In the genomic region with DNA sequence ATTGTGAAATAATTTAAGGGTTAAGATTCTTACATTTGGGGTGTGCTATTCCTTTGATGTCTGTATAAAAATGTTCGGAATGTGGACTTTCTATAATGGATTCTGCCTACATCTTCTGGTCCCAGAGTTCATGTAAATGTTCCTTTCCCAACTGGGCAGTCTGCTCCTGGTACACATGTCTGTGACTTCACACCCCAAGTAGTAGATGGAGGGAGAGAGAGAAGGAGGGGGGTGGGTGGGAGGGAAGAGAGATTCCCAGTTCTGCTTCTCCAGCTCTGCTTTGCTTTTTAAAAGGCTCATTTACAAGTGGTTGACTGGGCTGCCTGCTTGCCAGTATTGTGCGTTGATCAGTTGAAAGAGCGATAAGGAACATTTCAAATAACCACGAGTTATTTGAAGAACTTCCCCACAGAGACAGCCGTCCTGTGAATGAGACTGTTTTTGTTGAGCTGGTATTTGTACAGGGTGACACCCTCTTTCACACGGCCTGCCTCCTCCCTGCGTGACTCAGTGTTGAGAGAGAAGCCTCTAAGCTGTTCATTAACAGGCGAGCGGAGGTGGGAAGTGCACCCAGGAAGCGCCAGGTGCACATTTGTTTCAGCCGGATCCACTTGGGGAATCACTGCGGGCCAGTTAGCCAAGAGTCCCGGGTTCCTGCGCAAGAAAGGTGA, we compare ENCODE assay signal across 8 mouse cellular contexts. TPM values are rescaled to one million over a fixed set of nuclear protein-coding genes. Genes with fewer than 3 reads are reported as not detected.
DNase-seq lines count a peak whose midpoint lies in the region; ATAC-seq and TF ChIP-seq lines count a peak whose summit lies in the region.

A gene (plus strand): TSS at position 541 of the 671 bp plus-strand sequence.

- H3K4me2 ChIP-seq in embryonic facial prominence, embryonic 14.5 days (ENCODE audit: low read depth, low read length): peak within 1 kb of the TSS; percentile 29; the same call in 1 of the 2 replicates

- 0 out of 2 replicates have a peak, but pooled peaks cover 6% of the 10 kb centered on the region for H3K27me3 ChIP-seq in embryonic facial prominence, embryonic 14.5 days (replicated peaks; ENCODE audit: control insufficient read depth, insufficient read depth, low read length)

- no peaks in the 10 kb centered on the region for H3K9me3 ChIP-seq in embryonic facial prominence, embryonic 14.5 days (ENCODE audit: control insufficient read depth, low read length)

- TF ChIP-seq CTCF in left cerebral cortex, adult 2 months (IDR thresholded peaks at IDR 0.05): no peak

- 25% methylated on average over 14 of the region's 14 CpGs for WGBS in embryonic facial prominence, embryonic 14.5 days

- ATAC-seq in embryonic facial prominence, embryonic 14.5 days (ENCODE audit: low read depth): 0 out of 2 replicates have a peak, but pooled peaks have one; percentile 37

- H3K27ac ChIP-seq in left cerebral cortex, adult 2 months: no peak within 1 kb of the TSS
- H3K27ac ChIP-seq in embryonic facial prominence, embryonic 14.5 days (replicated peaks; ENCODE audit: low read depth, low read length): no peak within 1 kb of the TSS

- H3K36me3 ChIP-seq in embryonic facial prominence, embryonic 14.5 days (ENCODE audit: control insufficient read depth, insufficient read depth, low read length): no peaks in the 10 kb centered on the region

- H3K4me1 ChIP-seq in embryonic facial prominence, embryonic 14.5 days (ENCODE audit: control insufficient read depth, insufficient read depth, low read length): no peaks in the 10 kb centered on the region

- no peak within 1 kb of the TSS for H3K9ac ChIP-seq in embryonic facial prominence, embryonic 14.5 days (ENCODE audit: low read depth, low read length)

- H3K4me3 ChIP-seq in left cerebral cortex, adult 2 months: no peak within 1 kb of the TSS
- peak within 1 kb of the TSS; percentile 7; the same call in 1 of the 2 replicates for H3K4me3 ChIP-seq in embryonic facial prominence, embryonic 14.5 days (ENCODE audit: low read depth, low read length)

- peak; percentile 19 to 45 for DNase-seq in left cerebral cortex, adult 2 months (ENCODE audit: extremely low spot score in 1 of 2, low spot score in 2 of 2)
- DNase-seq in left cerebral cortex, postnatal 4 days: no peak
- DNase-seq in embryonic facial prominence, embryonic 14.5 days (ENCODE audit: low spot score): peak; percentile 50
- peak; percentile 65 for DNase-seq in kidney, adult 11 months
- DNase-seq in lung, postnatal 25 days (ENCODE audit: low spot score): peak; percentile 21
- peak; percentile 80 for DNase-seq in yolk sac, embryonic 10.5 days (ENCODE audit: low spot score)
- DNase-seq in urinary bladder, postnatal 36 days (ENCODE audit: low spot score in 2 of 2): no peak
- DNase-seq in MN1 (ENCODE audit: low spot score): no peak

- intact Hi-C loops in left cerebral cortex, adult 2 months (cut with DNase I): loop anchor here (1.0 kb wide), 1 partner anchor 41 kb away; no protein-coding TSS in a partner anchor
- intact Hi-C loops in left cerebral cortex, postnatal 4 days (cut with DNase I): no loop called here

RNA-seq across cellular contexts. Expression of the gene that starts here (rescaled TPM):
- total RNA-seq in left cerebral cortex, adult 2 months (2021): 1 to 10 TPM in 1 of 2 experiments, under 1 TPM in 1; 0.95 to 1.1 TPM
- total RNA-seq in left cerebral cortex, postnatal 4 days (2021): under 1 TPM; 0.46 to 0.56 TPM
- 6.6 and 7.0 TPM in 2 replicates for polyA plus RNA-seq in embryonic facial prominence, embryonic 14.5 days (2014; fragmentation: Nextera tagmentation; extraction: Ambion mirVana)

Comparison
In these comparisons a context has a peak if more than half of its experiments do, and no peak if none do; other contexts are left out.
1. DNase-seq: peak in left cerebral cortex, adult 2 months (2 of 2), embryonic facial prominence, embryonic 14.5 days (single experiment), kidney, adult 11 months (single experiment), lung, postnatal 25 days (single experiment) and yolk sac, embryonic 10.5 days (single experiment); none in left cerebral cortex, postnatal 4 days (single experiment), urinary bladder, postnatal 36 days (0 of 2) and MN1 (single experiment).